Mouse (Mus musculus): ENCODE measurements around the gene Ckmt1.
"Not testable (repeated sequence)": the region's sequence is repeated elsewhere in the genome, so short reads cannot be mapped to it uniquely, and the experiment has no call there.

Gene Ckmt1

GRCm38 (mm10) chr2:121357494-121357893, at the start of gene Ckmt1:
Gene Ckmt1, plus strand, starts transcription at chr2:121357714.
- no peak for DNase-seq

- no peak for DNase-seq
Measured at GRCm38 (mm10) chr2:121308997-121309416, 48.5 kb upstream of the Ckmt1 start.

GRCm38 (mm10) chr2:121316278-121316677, 41.2 kb upstream of the Ckmt1 start:
- no peak for DNase-seq

- no peak for DNase-seq
Measured at GRCm38 (mm10) chr2:121323041-121323440, 34.5 kb upstream of the Ckmt1 start.

- no peak for DNase-seq
Measured at GRCm38 (mm10) chr2:121323693-121324470, 33.6 kb upstream of the Ckmt1 start.

- DNase-seq: no peak
Measured at GRCm38 (mm10) chr2:121329492-121329891, 28.0 kb upstream of the Ckmt1 start.

- no peak for DNase-seq
Measured at GRCm38 (mm10) chr2:121339057-121339456, 18.5 kb upstream of the Ckmt1 start.

- DNase-seq: no peak
Measured at GRCm38 (mm10) chr2:121353156-121353555, 4.4 kb upstream of the Ckmt1 start.

GRCm38 (mm10) chr2:121354378-121354777, 3.1 kb upstream of the Ckmt1 start:
- no peak for DNase-seq

- DNase-seq: peak; percentile 98
Measured at GRCm38 (mm10) chr2:121354820-121355592, 2.5 kb upstream of the Ckmt1 start, which contains the start of gene Ppip5k1. Gene Ppip5k1, minus strand, starts transcription at chr2:121355396.

GRCm38 (mm10) chr2:121357961-121358360, 447 bp downstream of the Ckmt1 start:
- DNase-seq: peak; percentile 7

GRCm38 (mm10) chr2:121358381-121358780, 867 bp downstream of the Ckmt1 start:
- DNase-seq: peak; percentile 72

- DNase-seq: no peak
Measured at GRCm38 (mm10) chr2:121359461-121359860, 1.9 kb downstream of the Ckmt1 start.

GRCm38 (mm10) chr2:121363656-121364055, 6.1 kb downstream of the Ckmt1 start:
- DNase-seq: no peak

- peak; percentile 11 for DNase-seq
Measured at GRCm38 (mm10) chr2:121368831-121369230, 11.3 kb downstream of the Ckmt1 start.

- no peak for DNase-seq
Measured at GRCm38 (mm10) chr2:121370921-121371320, 13.4 kb downstream of the Ckmt1 start.

GRCm38 (mm10) chr2:121372266-121372665, 14.8 kb downstream of the Ckmt1 start:
- DNase-seq: no peak

GRCm38 (mm10) chr2:121374766-121375165, 17.3 kb downstream of the Ckmt1 start:
- no peak for DNase-seq

GRCm38 (mm10) chr2:121386961-121387575, 29.6 kb downstream of the Ckmt1 start, which contains the start of gene Strc:
Gene Strc, minus strand, starts transcription at chr2:121387168.
- not testable (repeated sequence) for DNase-seq

- peak; percentile 98 for DNase-seq
Measured at GRCm38 (mm10) chr2:121396624-121397023, 39.1 kb downstream of the Ckmt1 start.

GRCm38 (mm10) chr2:121403296-121403695, 45.8 kb downstream of the Ckmt1 start:
- no peak for DNase-seq

GRCm38 (mm10) chr2:121408160-121408559, 50.6 kb downstream of the Ckmt1 start:
- DNase-seq: peak; percentile 12

GRCm38 (mm10) chr2:121412843-121413386, 55.4 kb downstream of the Ckmt1 start:
- no peak for DNase-seq
